Mouse (Mus musculus) large intestine, adult 2 months (tissue): ENCODE measurements around the gene Pnliprp1. TPM values are rescaled to one million over a fixed set of nuclear protein-coding genes. Genes with fewer than 3 reads are reported as not detected.

Experiments used
- DNase-seq: peaks from one replicate; pipeline ENCODE4 v3.0.0-alpha.2; 2012; ENCODE audit warnings: low read depth, low spot score
- WGBS: fragments of 180-500 bp; shearing (Covaris S2); methylation state at CpG from one replicate; pipeline ENCODE4 v1.1.7; 2018; 5-methylcytosine and 5-hydroxymethylcytosine counted together
- polyA plus RNA-seq: library from polyadenylated mRNA; depleted of rRNA; stranded (reverse); fragments of >200 nt; gene quantifications from 2 replicates; pipeline ENCODE4 v1.2.3, GENCODE M21; 2012; rRNA removed

The Pnliprp1 gene
- polyA plus RNA-seq, 1 experiment: 1.1 TPM

DNA sequence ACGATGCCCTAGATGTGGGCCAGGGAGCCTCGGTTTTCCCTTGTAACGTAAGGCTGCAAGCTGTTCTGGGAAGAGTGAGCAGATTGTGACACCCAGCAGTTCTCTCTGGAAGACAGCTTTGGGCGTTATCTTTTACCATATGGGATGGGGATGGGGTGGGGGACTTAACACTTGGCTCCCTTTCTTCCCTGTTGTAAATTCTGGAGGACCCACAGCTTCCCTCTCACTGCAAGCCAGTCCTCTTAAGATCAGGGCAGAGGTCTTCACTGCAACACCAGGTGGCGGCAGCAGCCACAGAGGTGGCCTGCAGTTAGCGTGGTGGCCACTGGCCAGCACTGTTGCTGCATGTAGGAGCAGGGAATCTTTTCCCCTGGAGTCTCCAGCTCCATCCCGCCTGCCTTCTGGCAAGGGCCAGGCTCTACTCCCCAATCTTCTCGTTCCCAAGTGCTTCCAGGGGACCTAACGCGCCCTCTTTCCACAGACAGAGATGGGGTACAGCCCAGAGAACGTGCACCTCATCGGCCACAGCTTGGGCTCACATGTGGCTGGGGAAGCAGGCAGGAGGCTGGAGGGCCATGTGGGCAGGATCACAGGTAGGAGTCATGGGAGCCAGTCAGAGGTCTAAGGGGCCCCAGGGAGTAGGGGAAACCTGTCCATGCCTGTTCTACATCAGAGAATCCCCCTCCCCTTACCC is 34.3 kb downstream of the Pnliprp1 start:
- DNase-seq: no peak
- WGBS: 21% methylated on average over 12 of the region's 12 CpGs

DNA sequence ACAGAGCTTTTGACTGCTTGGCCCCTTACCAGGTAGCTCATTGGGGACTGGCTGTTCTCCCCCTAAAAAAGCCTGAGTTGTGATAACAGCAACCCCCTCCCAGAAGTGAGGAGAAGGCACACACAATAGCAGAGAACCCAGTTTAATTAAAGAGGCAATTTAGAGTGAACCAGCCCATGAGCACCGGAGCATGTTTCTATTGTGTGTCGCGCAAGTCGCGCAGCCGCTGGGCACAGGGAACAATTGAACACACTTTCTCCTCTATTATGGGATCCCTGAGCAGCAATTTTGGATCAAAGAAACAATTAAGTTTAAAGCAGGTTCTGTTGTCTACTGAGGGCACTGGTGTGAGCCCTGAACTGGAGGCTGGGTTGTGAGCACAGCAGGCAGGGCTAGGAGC is 38.6 kb downstream of the Pnliprp1 start:
- DNase-seq: no peak
- 93% methylated on average over 6 of the region's 6 CpGs for WGBS

DNA sequence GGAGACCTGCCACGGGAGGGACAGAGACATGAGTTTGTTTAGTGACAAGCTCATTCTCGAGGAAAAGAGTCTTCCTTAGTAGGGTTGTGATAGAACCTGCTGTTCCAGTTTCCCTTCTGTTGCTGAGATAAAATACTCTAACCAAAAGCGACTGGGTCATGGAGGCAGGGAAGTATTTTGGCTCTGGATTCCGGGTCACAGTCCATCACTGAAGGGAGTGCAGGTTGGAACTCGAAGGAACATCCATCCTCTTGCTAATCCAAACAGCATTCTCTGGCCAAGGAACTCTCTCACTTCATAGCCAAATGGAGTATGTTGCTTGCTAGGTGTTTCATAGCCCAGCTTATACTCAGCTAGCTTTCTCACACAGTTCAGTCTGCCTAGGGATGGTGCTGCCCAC is 47.8 kb downstream of the Pnliprp1 start:
- 32% methylated on average over 5 of the region's 5 CpGs for WGBS
- DNase-seq: no peak

DNA sequence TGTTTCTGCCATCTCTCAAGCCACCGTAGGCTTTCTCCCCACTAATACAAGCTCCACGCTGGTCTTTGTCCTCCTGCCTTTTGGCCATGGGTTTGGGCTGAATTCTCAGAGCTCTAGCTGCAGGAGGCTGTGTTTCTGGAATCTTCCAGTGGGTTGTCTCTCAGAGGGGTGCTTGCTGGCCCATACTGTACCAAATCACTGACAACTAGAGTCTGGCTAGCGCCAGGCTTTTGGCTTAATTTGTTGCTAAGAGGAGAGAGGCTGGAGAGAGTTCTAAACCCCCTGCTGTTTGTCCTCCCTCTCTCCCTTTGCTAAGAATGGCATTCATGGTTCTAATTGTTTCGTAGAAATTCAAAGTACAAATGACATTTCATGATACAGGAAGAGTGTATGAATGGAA is 52.9 kb downstream of the Pnliprp1 start:
- 70% methylated on average over 4 of the region's 4 CpGs for WGBS
- DNase-seq: no peak

DNA sequence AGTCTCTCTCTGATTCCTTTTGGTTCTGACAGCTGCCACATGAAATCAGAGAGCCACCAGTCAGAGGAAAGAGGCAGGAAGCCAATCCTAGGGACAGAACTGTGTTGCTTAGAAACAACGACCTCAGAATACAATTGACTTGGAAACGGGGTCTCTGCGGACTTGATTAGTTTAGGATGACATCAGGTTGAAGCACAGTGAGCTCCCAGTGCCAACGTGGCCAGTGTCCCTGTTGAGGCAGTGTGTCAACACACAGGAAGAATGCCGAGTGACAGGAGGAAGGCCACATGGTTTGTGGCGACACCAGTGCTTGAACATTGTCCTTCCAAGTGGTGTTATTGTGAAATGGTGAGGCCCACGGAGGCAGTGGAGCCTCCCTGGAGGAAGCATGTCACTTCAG is 55.3 kb downstream of the Pnliprp1 start:
- no peak for DNase-seq
- 43% methylated on average over 7 of the region's 7 CpGs for whole genome bisulfite sequencing

DNA sequence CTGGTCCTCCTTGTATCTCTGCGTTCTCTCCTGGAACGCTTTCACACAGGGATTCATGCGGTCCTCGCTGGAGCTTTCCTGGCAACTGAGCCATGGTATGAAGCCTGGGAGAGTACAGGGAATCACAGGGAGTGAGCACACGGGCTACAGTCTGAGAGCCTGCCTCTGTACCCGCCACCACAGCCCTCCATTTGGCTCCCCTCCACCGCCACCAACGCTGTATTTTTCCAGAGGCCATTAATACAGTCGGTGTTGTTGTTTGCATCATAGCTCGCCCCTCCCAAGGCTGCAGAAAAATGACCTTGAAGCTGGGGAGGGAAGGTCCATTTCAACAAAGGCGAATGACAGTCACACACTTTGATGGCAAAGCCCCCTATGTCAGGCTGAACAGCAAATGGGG is 60.5 kb downstream of the Pnliprp1 start:
- no peak for DNase-seq
- WGBS: 65% methylated on average over 11 of the region's 11 CpGs

Other genes with a start within 250 kb of the Pnliprp1 start
- not detected in 2 replicates for gene Ccdc172, start 216.9 kb upstream of the Pnliprp1 start, polyA plus RNA-seq
- 0.50 and 0.71 TPM in 2 replicates for gene Pnlip, start 76.4 kb upstream of the Pnliprp1 start, polyA plus RNA-seq
- gene Pnliprp2, start 30.8 kb downstream of the Pnliprp1 start, polyA plus RNA-seq: 48.8 and 67.0 TPM in 2 replicates
- gene 1700019N19Rik, start 65.6 kb downstream of the Pnliprp1 start, polyA plus RNA-seq: not detected in 2 replicates
- gene Eno4, start 214.5 kb downstream of the Pnliprp1 start, polyA plus RNA-seq: not detected in 2 replicates
- gene Hspa12a, start 214.8 kb downstream of the Pnliprp1 start, polyA plus RNA-seq: 10.5 and 18.9 TPM in 2 replicates